Mouse (Mus musculus): Measurements from ENCODE around the gene Ubr2. TPM values are rescaled to one million over a fixed set of nuclear protein-coding genes. Genes with fewer than 3 reads are reported as not detected.
A peak's percentile ranks its signal among the peaks of the same experiment; 100 is the strongest.

Gene Ubr2
- total and polyA plus RNA-seq, 3 experiments: 20.4 to 50.9 (median 39.6) TPM

DNA sequence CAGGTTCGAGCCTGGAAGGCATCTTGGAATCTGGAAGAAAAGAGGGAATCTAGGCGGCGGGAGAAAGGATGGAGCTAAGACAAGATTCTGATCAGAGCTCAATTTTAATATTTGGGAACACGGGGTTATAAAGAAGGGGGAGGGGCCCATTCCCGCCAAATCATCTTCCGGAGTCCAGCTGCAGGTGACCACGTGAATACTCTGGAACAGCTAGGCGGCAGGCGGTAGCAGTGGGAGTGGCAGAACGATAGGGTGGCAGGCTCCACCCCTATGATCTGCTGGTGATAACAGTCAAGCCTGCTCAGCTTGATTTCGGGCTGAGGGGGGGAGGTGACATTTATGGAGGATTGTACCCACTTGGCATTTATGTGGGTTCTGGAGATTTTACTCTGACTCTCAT lies 2.5 kb upstream of the Ubr2 start:
- Histone ChIP-seq H3K9me3 (replicated peaks; ENCODE audit: low read length) (no peaks in the 10 kb centered on the region), H3K79me2 (replicated peaks; ENCODE audit: control insufficient read depth, extremely low read depth, insufficient read depth, poor library complexity, severe bottlenecking) (peaks cover 24% of the 10 kb centered on the region), H3K27me3 (replicated peaks) (peaks cover 6% of the 10 kb centered on the region), H3K36me3 (replicated peaks in 1 of 2; ENCODE audit: control insufficient read depth in 1 of 2, insufficient read depth in 1 of 2, low read length in 1 of 2) (peaks cover 0 to 2% of the 10 kb centered on the region in 2 experiments), H3K4me3 (replicated peaks in 1 of 3; ENCODE audit: low read depth in 2 of 3, low read length in 2 of 3, poor library complexity in 1 of 3) (no peak overlapping the region), H3K4me1 (ENCODE audit: control insufficient read depth in 1 of 2, insufficient read depth in 2 of 2) (peaks cover 3 to 10% of the 10 kb centered on the region in 2 experiments; a peak in 3 of 4 replicates), H3K4me2 (ENCODE audit: insufficient read depth, low read depth, poor library complexity, severe bottlenecking) (no peak overlapping the region), H3K9ac (ENCODE audit: insufficient read depth, low read depth) (no peak overlapping the region), H3K27ac (ENCODE audit: insufficient read depth, low read depth) (no peak overlapping the region)
- dilution Hi-C loops (cut with MboI; ENCODE audit: extremely low pct_ligation_motif_present, extremely low pct_unique_long_range_greater_than_20kb, low sequenced_read_pairs): no loop called here
- in situ Hi-C loops (cut with MboI; ENCODE audit: low pct_ligation_motif_present, low pct_unique_long_range_greater_than_20kb, low sequenced_read_pairs): no loop called here
- no peak for DNase-seq (ENCODE audit: extremely low read depth)
- no peak for TF ChIP-seq UBTF (IDR thresholded peaks at IDR 0.05; ENCODE audit: low read depth, low read length)
- TF ChIP-seq IRF4 (IDR thresholded peaks at IDR 0.05; ENCODE audit: low read depth, low read length): no peak
- no peak for TF ChIP-seq SIN3A (IDR thresholded peaks at IDR 0.05; ENCODE audit: low read length)
- TF ChIP-seq KAT2A (IDR thresholded peaks at IDR 0.05; ENCODE audit: insufficient replicate concordance, low read length): no peak
- TF ChIP-seq TBP (conservative IDR thresholded peaks at IDR 0.05; ENCODE audit: low read depth, low read length): no peak
- TF ChIP-seq USF2 (conservative IDR thresholded peaks at IDR 0.05; ENCODE audit: low read depth, low read length): no peak

DNA sequence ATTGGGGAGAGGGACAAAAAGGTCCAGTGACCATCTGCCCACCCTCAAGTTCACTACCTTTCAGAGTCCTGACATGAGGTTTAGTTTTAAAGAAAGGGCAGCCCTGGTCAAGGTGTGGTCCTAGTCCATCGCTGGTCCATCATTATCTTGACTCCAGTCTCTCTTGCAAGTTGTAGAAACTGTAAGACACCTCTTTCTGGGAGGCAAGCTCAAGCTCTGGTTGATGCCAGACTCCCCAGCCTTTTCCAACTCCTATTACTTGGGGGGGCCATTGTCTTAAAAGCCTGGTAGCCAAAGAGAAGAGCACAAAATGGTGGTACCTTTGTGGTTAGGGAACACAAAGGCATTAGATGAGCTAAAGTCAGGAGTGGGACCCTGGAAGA lies 1.3 kb upstream of the Ubr2 start:
- Histone ChIP-seq H3K27me3 (replicated peaks) (peaks cover 6% of the 10 kb centered on the region), H3K4me1 (ENCODE audit: control insufficient read depth in 1 of 2, insufficient read depth in 2 of 2) (peaks cover 6 to 19% of the 10 kb centered on the region in 2 experiments; a peak in 3 of 4 replicates), H3K27ac (ENCODE audit: insufficient read depth, low read depth) (no peak overlapping the region), H3K4me2 (ENCODE audit: insufficient read depth, low read depth, poor library complexity, severe bottlenecking) (no peak overlapping the region), H3K4me3 (replicated peaks in 1 of 3; ENCODE audit: low read depth in 2 of 3, low read length in 2 of 3, poor library complexity in 1 of 3) (no peak overlapping the region), H3K9ac (ENCODE audit: insufficient read depth, low read depth) (peak overlapping the region; percentile 42; the same call in 1 of the 2 replicates), H3K79me2 (replicated peaks; ENCODE audit: control insufficient read depth, extremely low read depth, insufficient read depth, poor library complexity, severe bottlenecking) (peaks cover 33% of the 10 kb centered on the region), H3K9me3 (replicated peaks; ENCODE audit: low read length) (no peaks in the 10 kb centered on the region), H3K36me3 (replicated peaks in 1 of 2; ENCODE audit: control insufficient read depth in 1 of 2, insufficient read depth in 1 of 2, low read length in 1 of 2) (peaks cover 8 to 12% of the 10 kb centered on the region in 2 experiments)
- TF ChIP-seq BHLHE40 (IDR thresholded peaks at IDR 0.05; ENCODE audit: low read depth, low read length) (no peak), CHD2 (IDR thresholded peaks at IDR 0.05; ENCODE audit: low read length) (no peak), POLR2AphosphoS2 (IDR thresholded peaks at IDR 0.05; ENCODE audit: low read depth, low read length) (no peak), MYC (IDR thresholded peaks at IDR 0.05; ENCODE audit: low read depth, low read length) (no peak), NRF1 (IDR thresholded peaks at IDR 0.05; ENCODE audit: low read depth, low read length) (no peak), SMC3 (IDR thresholded peaks at IDR 0.05; ENCODE audit: low read depth, low read length) (no peak), IRF4 (IDR thresholded peaks at IDR 0.05; ENCODE audit: low read depth, low read length) (no peak), ETS1 (conservative IDR thresholded peaks at IDR 0.05; ENCODE audit: low read depth, low read length) (no peak), ZMIZ1 (IDR thresholded peaks at IDR 0.05; ENCODE audit: low read depth, low read length) (no peak)
- in situ Hi-C loops (cut with MboI; ENCODE audit: low pct_ligation_motif_present, low pct_unique_long_range_greater_than_20kb, low sequenced_read_pairs) (no loop called here), dilution Hi-C loops (cut with MboI; ENCODE audit: extremely low pct_ligation_motif_present, extremely low pct_unique_long_range_greater_than_20kb, low sequenced_read_pairs) (no loop called here)
- no peak for DNase-seq (ENCODE audit: extremely low read depth)

All from CH12.LX (cell line).